Comparison of ENCODE assay signal across 8 mouse cellular contexts in genomic region chr16:42268843-42269586, GRCm38 (mm10).
DNase-seq lines count a peak whose midpoint lies in the region; ATAC-seq lines count a peak whose summit lies in the region.

No protein-coding gene starts in this region.

- peaks cover 22% of the 10 kb centered on the region for H3K4me1 ChIP-seq in hindbrain, embryonic 10.5 days (replicated peaks)
- H3K4me1 ChIP-seq in neural tube, embryonic 11.5 days (ENCODE audit: control insufficient read depth, insufficient read depth, low read length), result peaks cover 4% of the 10 kb centered on the region; the same call in 1 of the 2 replicates

- DNase-seq in ES-CJ7 (ENCODE audit: low read depth, low spot score), result peak; percentile 92
- peak; percentile 60 for DNase-seq in embryo, embryonic 9.5 days (ENCODE audit: extremely low spot score)
- DNase-seq in hindbrain, embryonic 10.5 days (ENCODE audit: low spot score), result peak; percentile 82
- DNase-seq in left cerebral cortex, postnatal 36 days (ENCODE audit: low spot score in 2 of 2), result peak; percentile 49
- peak; percentile 86 for DNase-seq in neural tube, embryonic 11.5 days (ENCODE audit: low spot score)
- DNase-seq in kidney, postnatal 25 days, result no peak
- DNase-seq in kidney, adult 8-10 months, result no peak

- 63% methylated on average over 2 of the region's 2 CpGs for WGBS in hindbrain, embryonic 10.5 days
- WGBS in neural tube, embryonic 11.5 days, result 40% methylated on average over 2 of the region's 2 CpGs

- intact Hi-C loops in left cerebral cortex, postnatal 36 days (cut with DNase I), result no loop called here

- ATAC-seq in neural tube, embryonic 11.5 days (ENCODE audit: insufficient read depth, low FRiP score, low TSS enrichment), result peak; percentile 95
- ATAC-seq in megakaryocyte-erythroid progenitor cell, adult 5-6 weeks (replicated peaks; ENCODE audit: low FRiP score, low TSS enrichment, poor library complexity, severe bottlenecking), result no peak

- H3K27ac ChIP-seq in hindbrain, embryonic 10.5 days, result 0 out of 2 replicates have a peak overlapping the region, but pooled peaks have one; percentile 54
- H3K27ac ChIP-seq in neural tube, embryonic 11.5 days (ENCODE audit: low read depth, low read length), result 0 out of 2 replicates have a peak overlapping the region, but pooled peaks have one; percentile 23

- no peak overlapping the region for H3K4me2 ChIP-seq in neural tube, embryonic 11.5 days (ENCODE audit: low read depth)

- no peak overlapping the region for H3K9ac ChIP-seq in neural tube, embryonic 11.5 days (ENCODE audit: low read length)

- H3K9me3 ChIP-seq in hindbrain, embryonic 10.5 days, result no peaks in the 10 kb centered on the region
- no peaks in the 10 kb centered on the region for H3K9me3 ChIP-seq in neural tube, embryonic 11.5 days (ENCODE audit: control insufficient read depth, low read length)

- no peaks in the 10 kb centered on the region for H3K27me3 ChIP-seq in hindbrain, embryonic 10.5 days (ENCODE audit: insufficient read depth, poor library complexity, severe bottlenecking)
- no peaks in the 10 kb centered on the region for H3K27me3 ChIP-seq in neural tube, embryonic 11.5 days (ENCODE audit: control insufficient read depth, insufficient read depth, low read length)

- no peaks in the 10 kb centered on the region for H3K36me3 ChIP-seq in hindbrain, embryonic 10.5 days
- H3K36me3 ChIP-seq in neural tube, embryonic 11.5 days (ENCODE audit: control insufficient read depth, insufficient read depth, low read length), result no peaks in the 10 kb centered on the region

- no peak overlapping the region for H3K4me3 ChIP-seq in hindbrain, embryonic 10.5 days
- H3K4me3 ChIP-seq in neural tube, embryonic 11.5 days (ENCODE audit: low read depth, low read length), result no peak overlapping the region

Comparison
In these comparisons a context has a peak if more than half of its experiments do, and no peak if none do; other contexts are left out.
1. DNase-seq: peak in ES-CJ7 (single experiment), embryo, embryonic 9.5 days (single experiment), hindbrain, embryonic 10.5 days (single experiment), left cerebral cortex, postnatal 36 days (2 of 2) and neural tube, embryonic 11.5 days (single experiment); none in kidney, postnatal 25 days (0 of 2) and kidney, adult 8-10 months (0 of 2).